Mouse (Mus musculus): ENCODE data around the gene B3gnt3. TPM values are rescaled to one million over a fixed set of nuclear protein-coding genes. Genes with fewer than 3 reads are reported as not detected.

B3gnt3 gene
- polyA plus RNA-seq, 1 experiment from 2014 or later = 1.4 TPM

- WGBS (ENCODE audit: insufficient replicate concordance) = 1% methylated on average over 58 of the region's 64 CpGs
- no peaks in the 10 kb centered on the region for H3K36me3 ChIP-seq (ENCODE audit: control insufficient read depth, insufficient read depth, low read length)
- H3K9ac ChIP-seq (ENCODE audit: low read depth, low read length) = 0 out of 2 replicates have a peak overlapping the region, but pooled peaks have one; percentile 43
- peaks cover 15% of the 10 kb centered on the region for H3K27me3 ChIP-seq (ENCODE audit: control insufficient read depth, insufficient read depth, low read length)
- 0 out of 2 replicates have a peak, but pooled peaks have one; percentile 7 for ATAC-seq (replicated peaks; ENCODE audit: insufficient number of reproducible peaks, low FRiP score, low TSS enrichment)
- H3K4me3 ChIP-seq (ENCODE audit: low read depth, low read length) = peak overlapping the region; percentile 45
- peaks cover 32% of the 10 kb centered on the region for H3K4me1 ChIP-seq (ENCODE audit: control insufficient read depth, insufficient read depth, low read length)
- no peak overlapping the region for H3K27ac ChIP-seq (ENCODE audit: low read depth, low read length)
- H3K4me2 ChIP-seq = peak overlapping the region; percentile 94
- no peaks in the 10 kb centered on the region for H3K9me3 ChIP-seq (replicated peaks; ENCODE audit: control insufficient read depth, low read length)
These were observed 30.7 kb downstream of the B3gnt3 start for GRCm38 (mm10) chr8:71670621-71671548.

DNA sequence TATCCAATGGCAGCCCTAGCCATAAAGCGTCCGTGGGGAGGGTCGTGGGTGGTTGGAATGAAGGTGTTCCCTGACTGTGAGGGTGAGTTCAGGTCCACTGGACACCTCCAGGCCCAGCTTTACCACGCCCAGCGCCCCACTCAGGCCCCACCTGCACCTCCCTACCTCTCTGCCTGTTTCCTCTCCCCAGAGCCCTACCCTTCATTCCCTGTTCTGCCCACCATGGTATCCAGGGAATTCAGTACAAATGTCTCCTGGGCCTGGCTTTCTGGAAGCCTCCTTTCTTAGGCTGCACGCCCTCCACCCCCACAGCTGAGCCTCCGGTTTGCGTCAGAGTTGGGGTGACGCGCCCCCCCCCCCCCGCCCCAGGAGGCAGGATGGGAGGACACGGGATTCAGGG, 31.4 kb downstream of the B3gnt3 start:
- 14% methylated on average over 12 of the region's 12 CpGs for WGBS (ENCODE audit: insufficient replicate concordance)
- Histone ChIP-seq H3K36me3 (ENCODE audit: control insufficient read depth, insufficient read depth, low read length) (no peaks in the 10 kb centered on the region), H3K27ac (ENCODE audit: low read depth, low read length) (no peak overlapping the region), H3K4me3 (ENCODE audit: low read depth, low read length) (peak overlapping the region; percentile 45), H3K9me3 (replicated peaks; ENCODE audit: control insufficient read depth, low read length) (no peaks in the 10 kb centered on the region), H3K4me2 (peak overlapping the region; percentile 94), H3K9ac (ENCODE audit: low read depth, low read length) (0 out of 2 replicates have a peak overlapping the region, but pooled peaks have one; percentile 43), H3K4me1 (ENCODE audit: control insufficient read depth, insufficient read depth, low read length) (peaks cover 33% of the 10 kb centered on the region), H3K27me3 (ENCODE audit: control insufficient read depth, insufficient read depth, low read length) (peaks cover 10% of the 10 kb centered on the region)
- ATAC-seq (replicated peaks; ENCODE audit: insufficient number of reproducible peaks, low FRiP score, low TSS enrichment) = no peak

DNA sequence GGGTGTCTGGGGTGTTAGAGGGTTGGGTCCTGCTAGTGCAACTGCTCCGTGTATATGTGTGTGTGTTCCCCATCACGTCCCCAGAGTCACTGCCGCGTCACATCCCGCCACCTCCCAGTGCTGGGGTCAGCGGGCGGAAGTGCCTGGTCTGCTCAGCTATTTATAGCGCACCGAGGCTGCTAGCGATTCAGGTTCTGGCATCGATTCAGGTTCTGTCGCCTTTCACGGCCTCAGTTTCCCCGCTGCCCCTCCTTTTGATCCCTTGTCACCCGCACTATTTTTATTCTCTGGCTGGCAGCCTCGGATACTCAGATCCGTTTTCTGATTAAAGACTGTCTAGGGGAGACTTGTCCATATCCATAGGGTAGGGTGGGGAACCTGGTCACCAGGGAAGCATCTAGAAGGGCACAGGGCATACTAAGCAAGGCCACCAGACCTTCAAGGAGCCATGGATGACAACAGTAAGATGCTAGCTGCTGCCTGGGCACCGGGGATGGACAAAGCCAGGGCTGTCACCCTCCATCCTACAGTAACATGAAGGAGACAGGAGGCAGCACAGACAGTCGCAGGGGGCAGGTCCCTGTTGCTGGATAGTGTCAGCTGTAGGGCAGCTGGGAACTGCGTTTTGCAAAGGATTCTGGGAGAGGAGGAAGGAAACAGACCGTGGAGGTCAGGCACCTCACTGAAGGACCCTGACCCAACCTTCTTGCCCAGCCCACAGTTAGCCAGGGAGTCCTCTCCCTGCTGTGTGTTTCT, 33.2 kb downstream of the B3gnt3 start:
- WGBS (ENCODE audit: insufficient replicate concordance) = 1% methylated on average over 21 of the region's 21 CpGs
- Histone ChIP-seq H3K4me2 (peak overlapping the region; percentile 64), H3K27ac (ENCODE audit: low read depth, low read length) (peak overlapping the region; percentile 72), H3K9ac (ENCODE audit: low read depth, low read length) (peak overlapping the region; percentile 52), H3K36me3 (ENCODE audit: control insufficient read depth, insufficient read depth, low read length) (no peaks in the 10 kb centered on the region), H3K4me3 (ENCODE audit: low read depth, low read length) (peak overlapping the region; percentile 20), H3K9me3 (replicated peaks; ENCODE audit: control insufficient read depth, low read length) (no peaks in the 10 kb centered on the region), H3K4me1 (ENCODE audit: control insufficient read depth, insufficient read depth, low read length) (peaks cover 34% of the 10 kb centered on the region), H3K27me3 (ENCODE audit: control insufficient read depth, insufficient read depth, low read length) (peaks cover 14% of the 10 kb centered on the region)
- ATAC-seq (replicated peaks; ENCODE audit: insufficient number of reproducible peaks, low FRiP score, low TSS enrichment) = peak; percentile 41; the same call in 1 of the 2 replicates

- Histone ChIP-seq H3K4me1 (ENCODE audit: control insufficient read depth, insufficient read depth, low read length) (peaks cover 34% of the 10 kb centered on the region), H3K4me2 (peak overlapping the region; percentile 64)
These were observed 34.3 kb downstream of the B3gnt3 start for GRCm38 (mm10) chr8:71667256-71667655.

GRCm38 (mm10) chr8:71666855-71667254, 34.7 kb downstream of the B3gnt3 start:
- Histone ChIP-seq H3K27me3 (ENCODE audit: control insufficient read depth, insufficient read depth, low read length) (peaks cover 26% of the 10 kb centered on the region), H3K27ac (ENCODE audit: low read depth, low read length) (0 out of 2 replicates have a peak overlapping the region, but pooled peaks have one; percentile 15), H3K4me1 (ENCODE audit: control insufficient read depth, insufficient read depth, low read length) (peaks cover 34% of the 10 kb centered on the region), H3K9me3 (replicated peaks; ENCODE audit: control insufficient read depth, low read length) (no peaks in the 10 kb centered on the region), H3K36me3 (ENCODE audit: control insufficient read depth, insufficient read depth, low read length) (no peaks in the 10 kb centered on the region), H3K9ac (ENCODE audit: low read depth, low read length) (0 out of 2 replicates have a peak overlapping the region, but pooled peaks have one; percentile 22), H3K4me2 (no peak overlapping the region), H3K4me3 (ENCODE audit: low read depth, low read length) (no peak overlapping the region)
- no peak for ATAC-seq (replicated peaks; ENCODE audit: insufficient number of reproducible peaks, low FRiP score, low TSS enrichment)
- 55% methylated on average over 1 of the region's 1 CpGs for WGBS (ENCODE audit: insufficient replicate concordance)

More at GRCm38 (mm10) chr8:71667256-71667655, 34.3 kb downstream of the B3gnt3 start:
- Histone ChIP-seq H3K9ac (ENCODE audit: low read depth, low read length) (peak overlapping the region; percentile 52; the same call in 1 of the 2 replicates), H3K4me3 (ENCODE audit: low read depth, low read length) (no peak overlapping the region), H3K9me3 (replicated peaks; ENCODE audit: control insufficient read depth, low read length) (no peaks in the 10 kb centered on the region), H3K27me3 (ENCODE audit: control insufficient read depth, insufficient read depth, low read length) (peaks cover 22% of the 10 kb centered on the region), H3K27ac (ENCODE audit: low read depth, low read length) (peak overlapping the region; percentile 72), H3K36me3 (ENCODE audit: control insufficient read depth, insufficient read depth, low read length) (no peaks in the 10 kb centered on the region)
- no peak for ATAC-seq (replicated peaks; ENCODE audit: insufficient number of reproducible peaks, low FRiP score, low TSS enrichment)
- 61% methylated on average over 5 of the region's 5 CpGs for WGBS (ENCODE audit: insufficient replicate concordance)

DNA sequence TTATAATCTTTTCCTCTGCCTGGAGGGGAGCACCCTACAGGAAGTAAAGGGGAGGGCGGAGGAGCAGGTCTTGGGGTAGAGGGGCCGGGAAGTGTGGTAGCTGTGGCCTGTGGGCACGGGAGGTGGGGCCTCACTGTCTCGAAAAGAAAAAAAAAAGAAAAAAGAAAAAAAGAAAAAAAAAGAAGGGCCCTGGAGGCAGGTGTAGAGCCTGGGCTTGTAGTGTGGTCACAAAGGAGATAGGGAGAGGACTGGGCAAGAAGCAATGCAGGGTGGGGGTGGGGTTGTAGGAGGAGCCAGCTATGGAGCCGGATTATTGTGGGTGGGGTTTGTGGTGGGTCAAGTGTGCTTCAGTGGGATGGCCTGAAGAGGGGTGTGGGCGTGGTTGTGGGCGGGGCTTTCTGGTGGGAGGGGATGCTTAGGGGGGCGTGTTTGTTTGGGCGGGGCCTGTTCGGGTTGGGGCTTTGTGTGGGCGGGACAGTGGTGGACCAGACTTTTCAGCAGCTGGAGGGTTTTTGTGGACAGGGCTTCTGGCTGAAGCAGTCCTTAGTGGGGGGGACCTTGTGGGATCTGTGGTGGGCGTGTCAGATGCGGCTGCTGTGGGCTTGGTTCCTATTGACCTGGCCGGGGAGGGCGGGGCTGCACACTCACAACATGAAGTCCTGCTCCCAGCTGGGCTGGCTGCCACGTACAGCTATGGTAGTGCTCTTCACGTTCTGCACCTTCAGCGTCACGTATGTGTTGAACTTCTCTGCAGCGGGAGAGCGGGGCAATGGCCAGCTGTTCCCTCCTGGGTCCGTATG, 36.1 kb downstream of the B3gnt3 start:
- Histone ChIP-seq H3K27ac (ENCODE audit: low read depth, low read length) (no peak overlapping the region), H3K27me3 (ENCODE audit: control insufficient read depth, insufficient read depth, low read length) (peaks cover 35% of the 10 kb centered on the region), H3K9me3 (replicated peaks; ENCODE audit: control insufficient read depth, low read length) (no peaks in the 10 kb centered on the region), H3K4me2 (peak overlapping the region; percentile 60), H3K4me1 (ENCODE audit: control insufficient read depth, insufficient read depth, low read length) (peaks cover 32% of the 10 kb centered on the region), H3K9ac (ENCODE audit: low read depth, low read length) (no peak overlapping the region), H3K36me3 (ENCODE audit: control insufficient read depth, insufficient read depth, low read length) (no peaks in the 10 kb centered on the region), H3K4me3 (ENCODE audit: low read depth, low read length) (peak overlapping the region; percentile 20)
- 3% methylated on average over 22 of the region's 22 CpGs for WGBS (ENCODE audit: insufficient replicate concordance)
- ATAC-seq (replicated peaks; ENCODE audit: insufficient number of reproducible peaks, low FRiP score, low TSS enrichment) = peak; percentile 59

DNA sequence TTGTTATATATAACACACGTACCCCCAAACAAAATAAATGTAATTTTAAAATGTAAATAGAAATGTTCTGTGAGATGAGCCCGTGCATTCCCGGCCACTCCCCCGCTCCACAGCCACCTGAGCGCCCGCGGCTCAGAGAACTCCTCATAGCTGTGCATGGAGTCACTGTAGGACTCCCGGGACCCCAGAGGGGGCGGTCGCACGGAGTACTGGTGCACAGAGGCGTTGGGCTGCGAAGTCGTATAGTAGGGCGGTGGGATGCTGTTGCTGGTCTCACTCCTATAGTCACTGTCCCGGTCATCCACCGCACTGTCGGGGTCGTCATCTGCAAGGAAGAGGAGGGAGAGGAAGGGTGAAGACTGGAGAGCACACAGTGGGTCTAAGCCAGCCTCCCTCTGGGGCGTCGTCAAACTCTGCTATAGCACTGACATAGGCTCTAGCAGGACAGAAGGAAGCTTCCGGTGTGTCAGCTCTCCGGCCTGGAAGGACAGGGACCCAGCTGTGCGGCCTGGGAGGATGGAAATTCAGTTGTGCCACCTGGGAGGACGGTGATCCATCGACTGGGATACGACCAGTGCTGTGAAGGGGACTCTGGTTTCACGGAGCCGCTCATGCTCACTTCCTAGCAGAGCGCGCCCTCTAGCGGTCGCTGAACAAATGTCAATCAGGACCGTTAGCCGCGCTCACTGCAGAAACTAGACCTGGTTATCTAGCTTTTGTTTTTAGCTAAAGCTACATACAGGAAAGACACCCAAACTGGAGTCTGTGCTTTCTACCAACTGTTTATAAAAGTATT, 41.1 kb downstream of the B3gnt3 start:
- no peak overlapping the region for H3K9ac ChIP-seq (ENCODE audit: low read depth, low read length)
- no peaks in the 10 kb centered on the region for H3K36me3 ChIP-seq (ENCODE audit: control insufficient read depth, insufficient read depth, low read length)
- peaks cover 77% of the 10 kb centered on the region for H3K27me3 ChIP-seq (ENCODE audit: control insufficient read depth, insufficient read depth, low read length)
- no peak overlapping the region for H3K27ac ChIP-seq (ENCODE audit: low read depth, low read length)
- no peak overlapping the region for H3K4me3 ChIP-seq (ENCODE audit: low read depth, low read length)
- H3K4me1 ChIP-seq (ENCODE audit: control insufficient read depth, insufficient read depth, low read length) = peaks cover 5% of the 10 kb centered on the region; the same call in 1 of the 2 replicates
- ATAC-seq (replicated peaks; ENCODE audit: insufficient number of reproducible peaks, low FRiP score, low TSS enrichment) = no peak
- H3K9me3 ChIP-seq (replicated peaks; ENCODE audit: control insufficient read depth, low read length) = no peaks in the 10 kb centered on the region
- WGBS (ENCODE audit: insufficient replicate concordance) = 7% methylated on average over 36 of the region's 36 CpGs
- H3K4me2 ChIP-seq = no peak overlapping the region

Measured in heart, embryonic 11.5 days (tissue).